Comparison of ENCODE assay signal across 23 mouse cellular contexts in the genomic region with DNA sequence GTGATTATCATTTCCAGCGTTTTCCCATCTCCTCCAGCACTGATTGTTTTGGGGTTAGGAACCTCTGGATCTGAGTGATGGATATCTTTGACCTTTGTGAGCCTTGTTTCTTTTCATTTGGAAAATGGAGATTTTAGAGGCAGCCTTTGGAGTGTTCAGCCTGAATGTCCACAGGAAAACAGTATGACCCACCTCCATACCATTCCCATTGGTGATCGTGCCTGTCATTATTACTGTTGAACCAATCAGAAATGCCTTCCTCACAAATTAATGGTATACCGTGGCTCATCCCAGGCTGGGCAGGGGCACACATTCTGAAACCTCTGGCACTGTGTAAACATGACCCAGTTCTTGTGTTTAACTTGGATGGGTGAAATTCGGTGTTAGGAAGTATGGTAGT. TPM values are rescaled to one million over a fixed set of nuclear protein-coding genes. Genes with fewer than 3 reads are reported as not detected.
DNase-seq lines count a peak whose midpoint lies in the region; ATAC-seq lines count a peak whose summit lies in the region.
"Had no signal": no experiment of that assay in that cellular context is flagged by ENCODE, and none has a peak within 500 bp of the region (broad histone marks: within the 10 kb centered on the region; RNA-seq: fewer than 3 reads in every experiment).

No protein-coding gene starts in this region.

- no peaks in the 10 kb centered on the region for H3K9me3 ChIP-seq in forebrain, embryonic 13.5 days (replicated peaks)
- no peaks in the 10 kb centered on the region for H3K9me3 ChIP-seq in forebrain, embryonic 16.5 days (ENCODE audit: control insufficient read depth, low read length)
- no peaks in the 10 kb centered on the region for H3K9me3 ChIP-seq in heart, embryonic 10.5 days
- H3K9me3 ChIP-seq in midbrain, embryonic 11.5 days (ENCODE audit: control insufficient read depth, low read length) = no peaks in the 10 kb centered on the region
- H3K9me3 ChIP-seq in midbrain, embryonic 13.5 days = no peaks in the 10 kb centered on the region
- H3K9me3 ChIP-seq: embryonic facial prominence, embryonic 10.5 days; embryonic facial prominence, embryonic 12.5 days had no signal

- peaks cover 49% of the 10 kb centered on the region for H3K4me1 ChIP-seq in forebrain, embryonic 13.5 days
- peaks cover 33% of the 10 kb centered on the region for H3K4me1 ChIP-seq in forebrain, embryonic 16.5 days (replicated peaks; ENCODE audit: control insufficient read depth, insufficient read depth, low read length)
- H3K4me1 ChIP-seq in heart, embryonic 10.5 days = peaks cover 22% of the 10 kb centered on the region
- H3K4me1 ChIP-seq in midbrain, embryonic 11.5 days (ENCODE audit: control insufficient read depth, insufficient read depth, low read length) = peaks cover 5% of the 10 kb centered on the region; the same call in 1 of the 2 replicates
- peaks cover 41% of the 10 kb centered on the region for H3K4me1 ChIP-seq in midbrain, embryonic 13.5 days (replicated peaks)

- no peak overlapping the region for H3K4me3 ChIP-seq in forebrain, embryonic 13.5 days
- H3K4me3 ChIP-seq in forebrain, embryonic 16.5 days (replicated peaks; ENCODE audit: low read length) = no peak overlapping the region
- no peak overlapping the region for H3K4me3 ChIP-seq in heart, embryonic 10.5 days
- H3K4me3 ChIP-seq in midbrain, embryonic 11.5 days (ENCODE audit: low read depth, low read length) = no peak overlapping the region
- no peak overlapping the region for H3K4me3 ChIP-seq in midbrain, embryonic 13.5 days (replicated peaks)
- H3K4me3 ChIP-seq: embryonic facial prominence, embryonic 10.5 days; embryonic facial prominence, embryonic 12.5 days had no signal

- no peak for ATAC-seq in forebrain, embryonic 13.5 days
- no peak for ATAC-seq in forebrain, embryonic 16.5 days
- no peak for ATAC-seq in midbrain, embryonic 11.5 days (ENCODE audit: low FRiP score)
- ATAC-seq in midbrain, embryonic 13.5 days = no peak
- ATAC-seq: activated CD4-positive, CD25-positive, alpha-beta regulatory T cell, adult 4 months; CD4-positive, CD25-positive, alpha-beta regulatory T cell, adult 4 months; forebrain, embryonic 14.5 days; forebrain, postnatal 0 days had no signal

- peak overlapping the region; percentile 94; the same call in 1 of the 2 replicates for H3K27ac ChIP-seq in forebrain, embryonic 13.5 days
- H3K27ac ChIP-seq in forebrain, embryonic 16.5 days (ENCODE audit: low read length) = no peak overlapping the region
- H3K27ac ChIP-seq in heart, embryonic 10.5 days = no peak overlapping the region
- no peak overlapping the region for H3K27ac ChIP-seq in midbrain, embryonic 11.5 days (ENCODE audit: low read depth, low read length)
- no peak overlapping the region for H3K27ac ChIP-seq in midbrain, embryonic 13.5 days
- H3K27ac ChIP-seq: embryonic facial prominence, embryonic 10.5 days; embryonic facial prominence, embryonic 12.5 days had no signal

- WGBS in forebrain, embryonic 13.5 days = 90% methylated on average over 4 of the region's 4 CpGs
- WGBS in forebrain, embryonic 16.5 days = 84% methylated on average over 4 of the region's 4 CpGs
- WGBS in heart, embryonic 10.5 days = 78% methylated on average over 4 of the region's 4 CpGs
- 89% methylated on average over 4 of the region's 4 CpGs for WGBS in midbrain, embryonic 11.5 days
- WGBS in midbrain, embryonic 13.5 days = 90% methylated on average over 4 of the region's 4 CpGs

- H3K27me3 ChIP-seq in forebrain, embryonic 13.5 days = no peaks in the 10 kb centered on the region
- no peaks in the 10 kb centered on the region for H3K27me3 ChIP-seq in forebrain, embryonic 16.5 days (replicated peaks; ENCODE audit: control insufficient read depth, insufficient read depth, low read length)
- peaks cover 13% of the 10 kb centered on the region; the same call in 1 of the 2 replicates for H3K27me3 ChIP-seq in heart, embryonic 10.5 days (ENCODE audit: insufficient read depth, poor library complexity, severe bottlenecking)
- H3K27me3 ChIP-seq in midbrain, embryonic 11.5 days (ENCODE audit: control insufficient read depth, insufficient read depth, low read length) = no peaks in the 10 kb centered on the region; the same call in 1 of the 2 replicates
- no peaks in the 10 kb centered on the region for H3K27me3 ChIP-seq in midbrain, embryonic 13.5 days

- peak; percentile 36 for DNase-seq in heart, embryonic 10.5 days (ENCODE audit: low spot score)
- DNase-seq in heart, adult 9 months (ENCODE audit: low spot score in 2 of 2) = no peak
- peak; percentile 70 for DNase-seq in midbrain, embryonic 11.5 days (ENCODE audit: low spot score, missing footprints)
- no peak for DNase-seq in layer of hippocampus, postnatal 25 days (ENCODE audit: extremely low spot score in 1 of 2, low spot score in 1 of 2)
- DNase-seq: adrenal gland, adult 8-10 months; adrenal gland, postnatal 14 days; adrenal gland, postnatal 36 days; B cell, adult 2 months; cerebellum, adult 11-12 months; cerebellum, adult 2 months; cerebellum, adult 9-10 months; cerebellum, postnatal 10 days; cerebellum, postnatal 25 days; forebrain, postnatal 0 days had no signal

- H3K9ac ChIP-seq in forebrain, embryonic 13.5 days = no peak overlapping the region
- no peak overlapping the region for H3K9ac ChIP-seq in forebrain, embryonic 16.5 days (replicated peaks; ENCODE audit: low read depth, low read length)
- no peak overlapping the region for H3K9ac ChIP-seq in midbrain, embryonic 11.5 days (ENCODE audit: low read length)
- H3K9ac ChIP-seq in midbrain, embryonic 13.5 days (replicated peaks) = no peak overlapping the region
- H3K9ac ChIP-seq: embryonic facial prominence, embryonic 12.5 days; forebrain, postnatal 0 days had no signal

- H3K4me2 ChIP-seq in forebrain, embryonic 13.5 days = no peak overlapping the region
- no peak overlapping the region for H3K4me2 ChIP-seq in forebrain, embryonic 16.5 days (ENCODE audit: low read length)
- H3K4me2 ChIP-seq in midbrain, embryonic 11.5 days = no peak overlapping the region
- no peak overlapping the region for H3K4me2 ChIP-seq in midbrain, embryonic 13.5 days (replicated peaks)
- H3K4me2 ChIP-seq: embryonic facial prominence, embryonic 12.5 days had no signal

- H3K36me3 ChIP-seq in forebrain, embryonic 13.5 days (ENCODE audit: poor library complexity, severe bottlenecking) = peaks cover 6% of the 10 kb centered on the region; the same call in 1 of the 2 replicates
- no peaks in the 10 kb centered on the region for H3K36me3 ChIP-seq in forebrain, embryonic 16.5 days (ENCODE audit: control insufficient read depth, insufficient read depth)
- no peaks in the 10 kb centered on the region for H3K36me3 ChIP-seq in heart, embryonic 10.5 days
- no peaks in the 10 kb centered on the region for H3K36me3 ChIP-seq in midbrain, embryonic 11.5 days (ENCODE audit: control insufficient read depth, insufficient read depth, low read length)
- no peaks in the 10 kb centered on the region for H3K36me3 ChIP-seq in midbrain, embryonic 13.5 days
- H3K36me3 ChIP-seq: embryonic facial prominence, embryonic 10.5 days; embryonic facial prominence, embryonic 12.5 days had no signal

RNA-seq across cellular contexts. Expression of a gene that starts 6.0 kb away (rescaled TPM):
- polyA plus RNA-seq in forebrain, embryonic 13.5 days (2015; fragmentation: Nextera tagmentation; extraction: Ambion mirVana) = 5.9 and 6.7 TPM in 2 replicates
- 4.1 and 4.4 TPM in 2 replicates for polyA plus RNA-seq in forebrain, embryonic 16.5 days (2015; fragmentation: Nextera tagmentation; extraction: Ambion mirVana)
- 0.05 TPM in 1 of 2 replicates, not detected in the other for polyA plus RNA-seq in heart, embryonic 10.5 days (2016; fragmentation: Nextera tagmentation; extraction: Ambion mirVana)
- 1.1 and 1.4 TPM in 2 replicates for polyA plus RNA-seq in midbrain, embryonic 11.5 days (2014; fragmentation: Nextera tagmentation; extraction: Ambion mirVana)
- 2.7 and 3.5 TPM in 2 replicates for polyA plus RNA-seq in midbrain, embryonic 13.5 days (2015; fragmentation: Nextera tagmentation; extraction: Ambion mirVana)
- 10 to 100 TPM in 1 of 2 experiments, 1 to 10 TPM in 1; 7.4 to 10.3 TPM for total RNA-seq in layer of hippocampus, postnatal 25 days (2021)
- total RNA-seq: CH12.LX had no signal

Comparison
In these comparisons a context has a peak if more than half of its experiments do, and no peak if none do; other contexts are left out.
1. DNase-seq: peak in heart, embryonic 10.5 days (single experiment) and midbrain, embryonic 11.5 days (single experiment); none in heart, adult 9 months (0 of 2) and layer of hippocampus, postnatal 25 days (0 of 2).